Mouse (Mus musculus): ENCODE data around the gene Farsb.

The Farsb gene

DNA sequence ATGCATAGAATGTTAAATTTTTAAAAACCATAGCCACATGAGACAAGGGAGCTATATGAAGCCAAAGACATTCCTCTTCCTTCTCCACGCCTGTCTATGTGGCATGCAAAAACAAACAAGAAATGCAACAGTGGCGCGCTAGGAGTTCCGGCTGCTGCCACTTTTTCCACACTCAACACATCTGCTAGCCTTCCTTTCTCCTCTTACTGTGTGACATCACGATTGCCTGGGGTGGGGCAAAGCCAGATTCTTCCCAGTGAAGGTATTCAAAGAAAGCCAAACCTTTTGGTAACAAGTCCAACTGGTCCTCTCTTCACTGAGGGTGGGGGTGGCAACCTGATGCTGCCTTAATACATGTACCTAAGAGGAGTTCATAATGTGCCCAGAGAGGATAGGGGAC lies 66.9 kb downstream of the Farsb start:
- DNase-seq (ENCODE audit: extremely low read depth, low read depth, low spot score), result no peak

DNA sequence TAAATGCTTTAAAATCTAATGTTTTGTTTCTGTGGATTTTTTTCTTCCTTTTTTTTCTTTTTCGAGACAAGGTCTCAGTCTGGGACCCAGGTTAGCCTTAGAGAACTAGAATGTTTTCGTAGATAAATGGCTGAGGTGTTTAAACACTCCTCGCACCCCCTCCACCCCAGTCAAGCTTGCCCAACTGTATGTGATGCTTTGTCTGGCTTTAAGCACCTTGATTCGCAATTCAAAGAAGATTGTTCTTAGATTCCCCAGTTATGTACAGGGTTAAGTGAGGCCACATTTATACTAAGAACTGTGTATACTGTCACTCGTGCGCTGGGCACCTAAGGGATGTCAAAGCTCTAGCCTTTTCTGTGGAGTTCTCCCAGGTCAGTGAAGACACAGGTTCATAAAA lies 68.4 kb downstream of the Farsb start:
- DNase-seq (ENCODE audit: extremely low read depth, low read depth, low spot score), result no peak

DNA sequence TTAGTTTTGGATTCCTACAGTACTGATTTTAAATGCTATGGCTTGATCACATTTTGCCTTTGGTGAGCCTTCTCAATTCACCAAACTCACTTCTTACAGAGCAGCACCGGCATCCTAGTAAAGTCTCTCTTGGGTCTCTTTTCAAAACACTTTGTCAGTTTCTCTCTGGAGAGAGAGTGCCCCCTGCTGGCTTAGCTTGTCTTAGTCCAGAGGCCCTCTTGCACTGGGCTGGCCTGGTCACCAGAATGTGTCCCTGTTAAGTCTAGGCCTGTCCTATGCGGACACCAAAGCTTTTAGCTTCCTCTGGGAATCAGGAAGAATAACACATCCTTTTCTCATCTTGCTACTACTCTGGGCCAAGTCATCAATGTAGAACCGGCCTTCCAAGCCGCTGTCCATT lies 69.1 kb downstream of the Farsb start:
- no peak for DNase-seq (ENCODE audit: extremely low read depth, low read depth, low spot score)

DNA sequence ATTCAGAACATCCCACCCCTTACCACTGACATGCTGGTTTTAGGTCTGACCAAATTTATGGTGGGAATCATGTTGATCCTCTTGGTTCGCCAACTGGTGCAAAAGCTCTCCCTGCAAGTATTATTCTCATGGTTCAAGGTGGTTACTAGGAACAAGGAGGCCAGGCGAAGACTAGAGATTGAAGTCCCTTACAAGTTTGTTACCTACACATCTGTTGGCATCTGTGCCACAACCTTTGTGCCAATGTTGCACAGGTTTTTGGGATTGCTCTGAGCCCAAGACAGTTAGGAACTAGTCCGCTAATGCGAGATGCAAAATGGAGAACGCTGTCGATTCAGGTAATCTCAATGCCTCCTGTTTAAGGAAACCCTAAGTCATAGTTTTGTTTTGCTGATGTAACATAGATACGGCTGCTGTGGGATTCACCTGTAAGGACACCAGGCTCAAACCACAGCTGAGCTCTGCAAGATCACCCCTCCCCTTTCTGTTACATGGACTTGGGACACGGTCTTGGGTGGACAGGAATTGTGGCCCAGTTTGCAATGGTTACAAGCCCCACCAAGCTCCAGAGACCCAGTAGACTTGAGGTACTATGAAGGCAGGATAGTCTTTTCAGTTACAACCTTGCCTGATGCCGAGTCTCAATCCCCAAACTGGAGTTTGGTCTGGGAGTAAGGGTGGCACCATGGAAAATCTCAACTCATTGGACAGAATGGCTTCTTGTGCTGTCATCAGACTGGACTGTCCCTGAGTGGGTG lies 71.4 kb downstream of the Farsb start:
- no peak for DNase-seq (ENCODE audit: extremely low read depth, low read depth, low spot score)

DNA sequence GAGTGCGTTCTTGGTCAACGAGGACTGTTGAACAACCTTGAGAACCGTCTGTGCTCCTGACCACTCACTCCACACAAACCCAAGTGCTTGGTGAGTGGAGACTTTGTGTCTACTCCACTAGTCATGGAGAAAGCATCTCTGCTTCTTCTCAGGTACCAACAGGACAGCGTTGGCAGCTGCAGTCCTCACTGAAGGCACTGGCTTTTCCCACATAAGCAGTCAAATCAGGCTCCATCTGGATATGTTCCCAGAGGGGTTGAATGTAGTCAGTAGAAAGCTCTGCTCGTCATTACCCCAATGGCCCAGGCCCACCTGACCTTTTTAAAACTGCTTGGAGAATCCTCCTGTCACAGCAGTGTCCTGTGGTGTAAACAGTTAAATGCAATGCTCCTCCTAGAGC lies 74.3 kb downstream of the Farsb start:
- no peak for DNase-seq (ENCODE audit: extremely low read depth, low read depth, low spot score)

DNA sequence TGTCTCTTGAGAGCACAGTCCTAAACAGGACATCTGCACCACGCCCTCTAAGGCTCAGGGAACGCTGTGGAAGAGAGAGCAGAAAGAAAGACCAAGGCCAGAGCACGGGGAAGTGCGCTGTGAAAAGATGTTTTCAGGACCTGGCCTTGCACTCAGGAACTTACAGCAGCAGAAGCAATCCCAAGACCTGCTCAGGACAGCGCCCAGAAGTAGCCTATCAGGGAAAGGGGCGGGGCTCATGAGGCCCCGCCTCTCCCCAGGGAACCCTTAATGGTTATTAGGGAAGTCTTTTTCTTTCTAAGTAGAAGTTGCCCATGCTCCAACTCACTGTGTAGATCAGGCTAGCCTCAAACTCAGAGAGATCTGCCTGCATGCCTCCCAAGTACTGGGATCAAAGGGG lies 76.0 kb downstream of the Farsb start:
- DNase-seq (ENCODE audit: extremely low read depth, low read depth, low spot score), result no peak

- no peak for DNase-seq (ENCODE audit: extremely low read depth, low read depth, low spot score)
Measured at GRCm38 (mm10) chr1:78409396-78409795, 79.3 kb downstream of the Farsb start.

DNA sequence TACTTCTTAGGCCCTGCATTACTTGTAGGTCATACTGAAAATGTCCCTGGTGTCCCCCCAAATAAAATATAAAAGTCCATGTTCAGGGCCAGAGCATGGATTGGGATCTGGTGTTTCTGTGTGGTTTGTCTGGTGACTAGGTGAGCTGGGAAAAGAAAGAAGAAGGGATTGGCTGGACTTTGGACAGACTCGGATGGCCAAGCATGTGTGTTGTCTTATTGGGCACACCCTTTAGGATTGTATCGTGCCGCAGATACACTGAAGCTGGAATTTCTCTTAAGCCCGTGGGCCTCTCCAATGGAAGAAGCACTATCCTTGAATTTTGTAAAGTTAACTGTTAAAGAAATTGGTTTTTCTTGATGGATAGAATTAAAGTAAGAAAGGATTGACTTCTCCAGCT lies 87.3 kb downstream of the Farsb start:
- DNase-seq (ENCODE audit: extremely low read depth, low read depth, low spot score), result no peak

DNA sequence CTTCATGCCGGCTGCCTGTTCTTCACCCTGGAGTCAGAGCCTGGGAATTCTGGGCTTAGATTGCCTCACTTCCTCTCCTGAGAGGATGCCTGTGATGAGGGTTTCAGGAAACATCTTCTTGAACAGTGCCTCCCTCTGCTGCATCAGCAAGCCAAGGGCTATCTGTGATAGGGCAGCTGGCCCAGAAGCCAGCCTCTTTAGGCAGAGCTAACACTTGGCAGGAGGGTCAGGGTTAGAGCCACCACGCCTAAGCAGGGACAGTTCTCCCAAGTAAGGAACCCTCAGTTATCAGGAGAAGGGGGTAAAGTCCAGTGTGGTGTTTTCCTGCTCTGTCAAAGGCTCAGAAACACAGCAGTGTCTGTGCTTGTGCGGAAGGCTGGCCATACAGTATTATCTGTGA lies 88.9 kb downstream of the Farsb start:
- no peak for DNase-seq (ENCODE audit: extremely low read depth, low read depth, low spot score)

- DNase-seq (ENCODE audit: extremely low read depth, low read depth, low spot score), result no peak
Measured at GRCm38 (mm10) chr1:78396320-78396913, 92.3 kb downstream of the Farsb start.

DNA sequence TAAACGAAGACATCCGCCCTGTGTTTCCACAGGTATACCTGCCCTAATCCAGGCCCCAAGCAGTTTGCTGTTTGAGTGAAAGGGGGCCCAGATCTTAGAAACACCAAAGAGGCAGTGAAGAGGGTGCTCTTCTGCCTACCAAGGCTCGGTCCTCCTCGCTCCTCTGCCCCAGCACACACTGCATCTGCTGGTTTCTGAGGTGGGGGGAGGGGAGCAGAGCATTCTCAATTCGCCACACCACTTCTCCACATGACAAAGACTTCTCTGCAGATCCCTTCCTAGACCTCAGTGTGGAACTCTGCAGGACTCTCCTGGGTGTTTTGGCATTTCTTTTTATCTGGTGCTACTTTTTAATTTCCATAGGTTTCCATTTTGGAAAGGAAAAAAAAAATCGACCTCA lies 93.0 kb downstream of the Farsb start:
- DNase-seq (ENCODE audit: extremely low read depth, low read depth, low spot score), result no peak

GRCm38 (mm10) chr1:78395191-78395735 lies 93.4 kb downstream of the Farsb start:
- peak; percentile 66 for DNase-seq (ENCODE audit: extremely low read depth, low read depth, low spot score)

DNA sequence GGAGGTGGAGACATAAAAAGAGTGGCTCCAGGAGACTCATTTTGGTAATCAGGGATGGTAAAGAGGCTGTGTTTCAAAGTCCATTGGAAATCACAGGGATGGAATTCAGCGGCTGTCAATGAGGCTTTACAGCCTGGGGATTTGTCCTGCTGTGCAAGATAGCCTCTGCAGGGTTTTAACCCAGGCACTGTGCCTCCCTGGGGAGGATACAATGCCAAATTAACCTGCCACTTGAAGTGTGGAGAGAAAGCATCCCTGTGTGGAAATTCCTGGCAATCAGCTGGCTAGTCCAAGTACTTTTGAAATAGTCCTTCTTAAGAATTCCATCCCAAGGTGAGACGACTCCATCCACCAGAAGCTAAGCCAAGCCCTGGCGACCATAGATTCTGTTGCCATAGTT lies 99.8 kb downstream of the Farsb start:
- DNase-seq (ENCODE audit: extremely low read depth, low read depth, low spot score), result no peak

DNA sequence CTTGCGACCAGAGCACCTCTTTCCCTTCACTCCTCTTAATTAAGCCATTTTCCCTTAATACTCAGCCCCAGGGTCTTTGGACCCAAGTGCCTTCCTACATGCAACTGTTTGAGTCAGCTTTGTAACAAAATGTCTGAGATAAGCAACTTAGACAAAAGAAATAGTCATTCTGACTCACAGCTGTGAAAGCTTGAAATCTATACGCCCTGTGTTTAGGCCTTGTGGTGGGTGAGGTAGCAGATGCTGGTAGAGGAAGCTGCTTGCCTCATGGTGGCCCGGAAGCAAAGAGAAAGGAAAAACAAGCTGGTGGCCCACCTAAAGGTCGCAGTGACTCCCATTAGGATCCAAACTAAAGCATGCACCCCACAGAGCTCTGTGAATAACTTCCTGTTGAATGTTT lies 100.8 kb downstream of the Farsb start:
- DNase-seq (ENCODE audit: extremely low read depth, low read depth, low spot score), result no peak

DNA sequence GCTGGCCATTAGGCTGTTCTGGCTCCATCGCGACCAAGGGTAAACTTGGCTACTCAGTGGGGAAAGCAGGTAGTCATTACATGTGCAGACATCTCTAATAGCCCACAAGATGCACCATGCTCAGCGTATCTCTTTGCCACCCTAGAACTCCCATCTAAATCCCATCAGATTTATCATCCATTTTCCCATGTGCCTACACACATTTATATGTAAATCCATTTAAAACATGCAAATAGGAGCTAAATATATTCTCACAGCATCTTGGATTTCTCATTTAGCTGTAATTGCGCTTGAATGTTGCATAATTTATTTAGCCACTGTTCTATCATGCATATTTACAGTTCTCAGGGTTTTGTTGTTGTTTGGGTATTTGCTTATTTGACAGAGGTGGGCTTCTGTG lies 107.7 kb downstream of the Farsb start:
- DNase-seq (ENCODE audit: extremely low read depth, low read depth, low spot score), result no peak

GRCm38 (mm10) chr1:78375058-78375457 lies 113.6 kb downstream of the Farsb start:
- DNase-seq (ENCODE audit: extremely low read depth, low read depth, low spot score), result no peak

DNA sequence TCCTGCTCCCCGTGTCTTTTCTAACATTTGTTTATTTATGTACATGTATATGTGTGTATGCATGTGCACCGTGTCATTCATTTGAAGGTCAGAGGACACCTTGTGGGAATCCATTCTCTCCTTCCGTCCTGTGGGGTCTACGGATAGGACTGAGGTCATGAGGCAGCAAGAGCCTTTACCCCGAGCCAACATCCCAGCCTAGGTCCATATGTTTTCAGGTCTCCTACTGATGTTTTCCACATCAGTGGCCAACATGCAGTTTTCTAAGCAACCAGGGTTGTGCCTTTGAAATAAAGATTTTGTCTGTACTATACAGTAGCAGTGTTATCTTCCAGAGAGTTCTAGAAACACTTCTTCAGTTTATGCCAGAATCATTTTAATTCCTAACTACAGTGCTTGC lies 114.9 kb downstream of the Farsb start:
- DNase-seq (ENCODE audit: extremely low read depth, low read depth, low spot score), result no peak

DNA sequence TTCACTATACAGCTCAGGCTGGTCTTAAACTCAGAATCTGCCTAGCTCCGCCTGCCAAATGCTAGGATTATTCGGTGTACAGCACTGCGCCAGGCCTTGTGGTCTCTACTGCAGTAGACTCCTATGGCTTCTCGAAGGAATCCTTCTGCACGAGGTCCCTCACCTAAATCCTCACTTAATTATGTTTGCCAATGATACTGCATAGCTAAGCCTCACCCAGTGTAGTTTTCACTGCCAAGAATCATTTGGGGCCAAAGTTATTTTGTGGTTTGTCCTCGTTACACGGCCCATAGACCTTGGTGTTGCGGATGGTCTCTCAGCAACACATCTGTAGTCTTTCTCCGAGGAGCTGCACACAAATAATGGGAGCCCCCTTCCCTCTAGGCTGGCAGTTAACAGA lies 116.4 kb downstream of the Farsb start:
- no peak for DNase-seq (ENCODE audit: extremely low read depth, low read depth, low spot score)

- DNase-seq (ENCODE audit: extremely low read depth, low read depth, low spot score), result no peak
Measured at GRCm38 (mm10) chr1:78371569-78372236, 117.0 kb downstream of the Farsb start.

DNA sequence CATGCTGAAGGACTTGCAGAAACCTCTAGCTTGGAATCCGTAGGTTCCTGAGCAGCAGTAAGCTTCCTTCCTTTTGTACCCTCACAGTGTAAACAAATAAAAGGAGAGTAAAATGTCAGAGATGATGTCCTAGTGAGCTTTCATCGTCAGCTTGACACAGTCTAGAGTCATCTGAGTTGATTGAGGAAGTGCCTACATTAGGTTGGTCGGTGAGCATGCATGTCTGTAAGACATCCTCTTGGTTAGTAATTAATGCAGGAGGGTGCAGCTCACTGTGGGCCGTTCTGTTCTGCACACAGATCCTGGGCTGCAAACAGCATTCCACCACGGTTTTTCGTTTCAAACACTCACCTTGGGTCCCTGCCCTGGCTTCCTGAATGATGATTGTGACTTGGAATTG lies 118.6 kb downstream of the Farsb start:
- DNase-seq (ENCODE audit: extremely low read depth, low read depth, low spot score), result no peak
